Comparison of ENCODE assay signal across 8 mouse cellular contexts in the genomic region with DNA sequence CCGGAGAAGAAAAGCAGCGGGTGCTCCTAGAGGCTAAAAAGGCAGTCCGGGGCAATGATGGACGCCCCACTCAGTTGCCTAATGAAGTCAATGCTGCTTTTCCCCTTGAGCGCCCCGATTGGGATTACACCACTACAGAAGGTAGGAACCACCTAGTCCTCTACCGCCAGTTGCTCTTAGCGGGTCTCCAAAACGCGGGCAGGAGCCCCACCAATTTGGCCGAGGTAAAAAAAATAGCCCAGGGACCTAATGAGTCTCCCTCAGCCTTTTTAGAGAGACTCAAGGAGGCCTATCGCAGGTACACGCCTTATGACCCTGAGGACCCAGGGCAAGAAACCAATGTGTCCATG. TPM values are rescaled to one million over a fixed set of nuclear protein-coding genes. Genes with fewer than 3 reads are reported as not detected.
DNase-seq lines count a peak whose midpoint lies in the region; ATAC-seq and TF ChIP-seq lines count a peak whose summit lies in the region.
"Not testable (repeated sequence)": the region's sequence is repeated elsewhere in the genome, so short reads cannot be mapped to it uniquely, and the experiment has no call there.
"Had no signal": no experiment of that assay in that cellular context is flagged by ENCODE, and none has a peak within 500 bp of the region (broad histone marks: within the 10 kb centered on the region; RNA-seq: fewer than 3 reads in every experiment).

No protein-coding gene starts in this region.

- 20% methylated on average over 12 of the region's 13 CpGs for WGBS in forebrain, embryonic 10.5 days
- WGBS in heart, embryonic 12.5 days, result 31% methylated on average over 11 of the region's 13 CpGs
- WGBS in hindbrain, embryonic 16.5 days, result 28% methylated on average over 8 of the region's 13 CpGs
- 30% methylated on average over 11 of the region's 13 CpGs for WGBS in liver, embryonic 15.5 days (ENCODE audit: insufficient replicate concordance)
- 26% methylated on average over 9 of the region's 13 CpGs for WGBS in midbrain, embryonic 14.5 days
- 17% methylated on average over 12 of the region's 13 CpGs for whole genome bisulfite sequencing in spleen, adult 2 months

- H3K4me2 ChIP-seq in heart, embryonic 12.5 days, result peak overlapping the region; percentile 68
- peak overlapping the region; percentile 38 for H3K4me2 ChIP-seq in hindbrain, embryonic 16.5 days (ENCODE audit: low read length)
- H3K4me2 ChIP-seq in liver, embryonic 15.5 days, result peak overlapping the region; percentile 46; the same call in 1 of the 2 replicates
- peak overlapping the region; percentile 44 for H3K4me2 ChIP-seq in midbrain, embryonic 14.5 days (ENCODE audit: low read length)

- ATAC-seq in heart, embryonic 12.5 days (ENCODE audit: insufficient number of reproducible peaks, low FRiP score); hindbrain, embryonic 16.5 days; liver, embryonic 15.5 days (ENCODE audit: insufficient read depth); midbrain, embryonic 14.5 days (ENCODE audit: low FRiP score, low TSS enrichment): not testable (repeated sequence)

- H3K27me3 ChIP-seq in forebrain, embryonic 10.5 days (ENCODE audit: poor library complexity, severe bottlenecking), result peaks cover 45% of the 10 kb centered on the region
- H3K27me3 ChIP-seq in heart, embryonic 12.5 days (replicated peaks), result peaks cover 16% of the 10 kb centered on the region
- H3K27me3 ChIP-seq in hindbrain, embryonic 16.5 days (replicated peaks; ENCODE audit: control insufficient read depth, insufficient read depth, low read length); midbrain, embryonic 14.5 days (ENCODE audit: control insufficient read depth, insufficient read depth, low read length); spleen, adult 2 months (ENCODE audit: control insufficient read depth, insufficient read depth, low read length): not testable (repeated sequence)
- peaks cover 26% of the 10 kb centered on the region for H3K27me3 ChIP-seq in liver, embryonic 15.5 days

- peak overlapping the region; percentile 40 for H3K4me3 ChIP-seq in forebrain, embryonic 10.5 days
- H3K4me3 ChIP-seq in heart, embryonic 12.5 days, result peak overlapping the region; percentile 39
- peak overlapping the region; percentile 14 for H3K4me3 ChIP-seq in hindbrain, embryonic 16.5 days (ENCODE audit: low read length)
- peak overlapping the region; percentile 33; the same call in 1 of the 2 replicates for H3K4me3 ChIP-seq in layer of hippocampus, adult 2 months
- peak overlapping the region; percentile 40 for H3K4me3 ChIP-seq in liver, embryonic 15.5 days (replicated peaks)
- H3K4me3 ChIP-seq in midbrain, embryonic 14.5 days (replicated peaks; ENCODE audit: low read depth, low read length), result peak overlapping the region; percentile 22; the same call in 1 of the 2 replicates
- peak overlapping the region; percentile 58 for H3K4me3 ChIP-seq in spleen, adult 2 months (ENCODE audit: extremely low read depth, insufficient read depth, insufficient read length)

- TF ChIP-seq CTCF in layer of hippocampus, adult 2 months (conservative IDR thresholded peaks at IDR 0.05); spleen, adult 2 months (IDR thresholded peaks at IDR 0.05; ENCODE audit: extremely low read depth, insufficient read depth, insufficient read length, insufficient replicate concordance): not testable (repeated sequence)

- H3K27ac ChIP-seq in forebrain, embryonic 10.5 days; heart, embryonic 12.5 days (ENCODE audit: poor library complexity, severe bottlenecking); hindbrain, embryonic 16.5 days (ENCODE audit: low read depth, low read length); liver, embryonic 15.5 days (replicated peaks); midbrain, embryonic 14.5 days (replicated peaks; ENCODE audit: low read depth, low read length): not testable (repeated sequence)
- H3K27ac ChIP-seq in layer of hippocampus, adult 2 months, result peak overlapping the region; percentile 23; the same call in 1 of the 2 replicates
- H3K27ac ChIP-seq in spleen, adult 2 months (ENCODE audit: insufficient read depth, low read length), result peak overlapping the region; percentile 84

- H3K9ac ChIP-seq in heart, embryonic 12.5 days; hindbrain, embryonic 16.5 days (ENCODE audit: low read depth, low read length); liver, embryonic 15.5 days; midbrain, embryonic 14.5 days (replicated peaks; ENCODE audit: low read length): not testable (repeated sequence)

- not testable (repeated sequence) for DNase-seq in forebrain, embryonic 10.5 days (ENCODE audit: extremely low spot score, low spot score); layer of hippocampus, adult 2 months (ENCODE audit: low spot score in 2 of 2); midbrain, embryonic 14.5 days; spleen, adult 2 months (ENCODE audit: low read depth in 1 of 2, low spot score in 2 of 2)

- H3K4me1 ChIP-seq in forebrain, embryonic 10.5 days; hindbrain, embryonic 16.5 days (ENCODE audit: control insufficient read depth, insufficient read depth, low read depth, low read length); liver, embryonic 15.5 days (replicated peaks); midbrain, embryonic 14.5 days (ENCODE audit: control insufficient read depth, insufficient read depth, low read length): not testable (repeated sequence)
- H3K4me1 ChIP-seq in heart, embryonic 12.5 days (replicated peaks), result peaks cover 14% of the 10 kb centered on the region
- H3K4me1 ChIP-seq in spleen, adult 2 months (ENCODE audit: control insufficient read depth, insufficient read depth, insufficient read length), result peaks cover 27% of the 10 kb centered on the region; the same call in 1 of the 2 replicates

- TF ChIP-seq POLR2A in spleen, adult 2 months (IDR thresholded peaks at IDR 0.05; ENCODE audit: low read depth, low read length), result not testable (repeated sequence)

- H3K36me3 ChIP-seq in forebrain, embryonic 10.5 days (replicated peaks); heart, embryonic 12.5 days; hindbrain, embryonic 16.5 days (ENCODE audit: control insufficient read depth, insufficient read depth, low read length); liver, embryonic 15.5 days (replicated peaks); midbrain, embryonic 14.5 days (ENCODE audit: control insufficient read depth, insufficient read depth, low read length): not testable (repeated sequence)
- H3K36me3 ChIP-seq in spleen, adult 2 months (ENCODE audit: control insufficient read depth, insufficient read depth, low read length), result peaks cover 19% of the 10 kb centered on the region

- H3K9me3 ChIP-seq in forebrain, embryonic 10.5 days; heart, embryonic 12.5 days (replicated peaks); hindbrain, embryonic 16.5 days (ENCODE audit: control insufficient read depth, low read length); liver, embryonic 15.5 days (replicated peaks); midbrain, embryonic 14.5 days (ENCODE audit: control insufficient read depth, low read length): not testable (repeated sequence)

RNA-seq across cellular contexts. Expression of a gene that starts 52.3 kb away (rescaled TPM):
- polyA plus RNA-seq in forebrain, embryonic 10.5 days (2016; fragmentation: Nextera tagmentation; extraction: Ambion mirVana), result 58.5 and 65.5 TPM in 2 replicates
- polyA plus RNA-seq in heart, embryonic 12.5 days (2016; fragmentation: Nextera tagmentation; extraction: Ambion mirVana), result 41.6 and 42.0 TPM in 2 replicates
- 98.9 and 99.7 TPM in 2 replicates for polyA plus RNA-seq in hindbrain, embryonic 16.5 days (2015; fragmentation: Nextera tagmentation; extraction: Ambion mirVana)
- 10 to 100 TPM; 63.4 to 71.4 TPM for total RNA-seq in layer of hippocampus, adult 2 months (2021)
- polyA plus RNA-seq in liver, embryonic 15.5 days (2015; fragmentation: Nextera tagmentation; extraction: Ambion mirVana), result 18.8 and 19.7 TPM in 2 replicates
- polyA plus RNA-seq in midbrain, embryonic 14.5 days (2014; fragmentation: Nextera tagmentation; extraction: Ambion mirVana), result 40.5 and 57.6 TPM in 2 replicates
- polyA plus RNA-seq in spleen, adult 2 months (2012; rRNA removed), result 31.0 and 34.3 TPM in 2 replicates

RNA-seq across cellular contexts. Expression of a gene that starts 57.9 kb away (rescaled TPM):
- 2.2 and 2.5 TPM in 2 replicates for polyA plus RNA-seq in forebrain, embryonic 10.5 days (2016; fragmentation: Nextera tagmentation; extraction: Ambion mirVana)
- 2.2 and 2.8 TPM in 2 replicates for polyA plus RNA-seq in heart, embryonic 12.5 days (2016; fragmentation: Nextera tagmentation; extraction: Ambion mirVana)
- polyA plus RNA-seq in hindbrain, embryonic 16.5 days (2015; fragmentation: Nextera tagmentation; extraction: Ambion mirVana), result 5.7 and 6.6 TPM in 2 replicates
- 1 to 10 TPM; 2.4 to 3.3 TPM for total RNA-seq in layer of hippocampus, adult 2 months (2021)
- 0.41 and 0.59 TPM in 2 replicates for polyA plus RNA-seq in liver, embryonic 15.5 days (2015; fragmentation: Nextera tagmentation; extraction: Ambion mirVana)
- 5.9 and 9.8 TPM in 2 replicates for polyA plus RNA-seq in midbrain, embryonic 14.5 days (2014; fragmentation: Nextera tagmentation; extraction: Ambion mirVana)
- polyA plus RNA-seq in spleen, adult 2 months (2012; rRNA removed), result 0.27 and 0.41 TPM in 2 replicates
- total RNA-seq: gastrocnemius, postnatal 10 days had no signal

RNA-seq across cellular contexts. Expression of a gene that starts 58.4 kb away (rescaled TPM):
- polyA plus RNA-seq in forebrain, embryonic 10.5 days (2016; fragmentation: Nextera tagmentation; extraction: Ambion mirVana), result 0.51 and 0.63 TPM in 2 replicates
- 2.2 and 2.5 TPM in 2 replicates for polyA plus RNA-seq in heart, embryonic 12.5 days (2016; fragmentation: Nextera tagmentation; extraction: Ambion mirVana)
- polyA plus RNA-seq in hindbrain, embryonic 16.5 days (2015; fragmentation: Nextera tagmentation; extraction: Ambion mirVana), result 138 and 140 TPM in 2 replicates
- 1,000 to 10,000 TPM; 1,149 to 1,215 TPM for total RNA-seq in layer of hippocampus, adult 2 months (2021)
- polyA plus RNA-seq in liver, embryonic 15.5 days (2015; fragmentation: Nextera tagmentation; extraction: Ambion mirVana), result 1.1 and 1.3 TPM in 2 replicates
- 85.6 and 124 TPM in 2 replicates for polyA plus RNA-seq in midbrain, embryonic 14.5 days (2014; fragmentation: Nextera tagmentation; extraction: Ambion mirVana)
- 0.50 and 7.8 TPM in 2 replicates for polyA plus RNA-seq in spleen, adult 2 months (2012; rRNA removed)
